Mouse (Mus musculus): ENCODE data around the gene Adtrp.

The Adtrp gene

GRCm38 (mm10) chr13:41847516-41848126 lies at the start of gene Adtrp:
TSS of gene Adtrp (minus strand) at chr13:41847684.
- peak; percentile 38 for DNase-seq (ENCODE audit: low spot score)

GRCm38 (mm10) chr13:41892016-41892415 lies 44.5 kb upstream of the Adtrp start:
- no peak for DNase-seq (ENCODE audit: low spot score)

GRCm38 (mm10) chr13:41890618-41891017 lies 43.1 kb upstream of the Adtrp start:
- no peak for DNase-seq (ENCODE audit: low spot score)

GRCm38 (mm10) chr13:41890111-41890600 lies 42.7 kb upstream of the Adtrp start:
- DNase-seq (ENCODE audit: low spot score): no peak

- DNase-seq (ENCODE audit: low spot score): no peak
These were observed 41.2 kb upstream of the Adtrp start for GRCm38 (mm10) chr13:41888644-41889043.

- DNase-seq (ENCODE audit: low spot score): no peak
These were observed 38.6 kb upstream of the Adtrp start for GRCm38 (mm10) chr13:41886120-41886519.

- no peak for DNase-seq (ENCODE audit: low spot score)
These were observed 36.3 kb upstream of the Adtrp start for GRCm38 (mm10) chr13:41883665-41884291.

- DNase-seq (ENCODE audit: low spot score): no peak
These were observed 33.7 kb upstream of the Adtrp start for GRCm38 (mm10) chr13:41881201-41881600.

- DNase-seq (ENCODE audit: low spot score): no peak
These were observed 33.0 kb upstream of the Adtrp start for GRCm38 (mm10) chr13:41880525-41880924.

GRCm38 (mm10) chr13:41872686-41873085 lies 25.2 kb upstream of the Adtrp start:
- DNase-seq (ENCODE audit: low spot score): no peak

GRCm38 (mm10) chr13:41872161-41872562 lies 24.7 kb upstream of the Adtrp start:
- no peak for DNase-seq (ENCODE audit: low spot score)

- no peak for DNase-seq (ENCODE audit: low spot score)
These were observed 20.0 kb upstream of the Adtrp start for GRCm38 (mm10) chr13:41867533-41867932.

- no peak for DNase-seq (ENCODE audit: low spot score)
These were observed 18.1 kb upstream of the Adtrp start for GRCm38 (mm10) chr13:41865575-41865974.

GRCm38 (mm10) chr13:41865071-41865470 lies 17.6 kb upstream of the Adtrp start:
- DNase-seq (ENCODE audit: low spot score): no peak

- DNase-seq (ENCODE audit: low spot score): no peak
These were observed 13.3 kb upstream of the Adtrp start for GRCm38 (mm10) chr13:41860603-41861405.

- no peak for DNase-seq (ENCODE audit: low spot score)
These were observed 8.0 kb upstream of the Adtrp start for GRCm38 (mm10) chr13:41855206-41856185.

- no peak for DNase-seq (ENCODE audit: low spot score)
These were observed 3.4 kb upstream of the Adtrp start for GRCm38 (mm10) chr13:41850727-41851378.

GRCm38 (mm10) chr13:41846516-41846915 lies 968 bp downstream of the Adtrp start:
- DNase-seq (ENCODE audit: low spot score): peak; percentile 25

GRCm38 (mm10) chr13:41845013-41845412 lies 2.5 kb downstream of the Adtrp start:
- DNase-seq (ENCODE audit: low spot score): no peak

- DNase-seq (ENCODE audit: low spot score): no peak
These were observed 3.4 kb downstream of the Adtrp start for GRCm38 (mm10) chr13:41844071-41844470.

GRCm38 (mm10) chr13:41833614-41834139 lies 13.8 kb downstream of the Adtrp start:
- no peak for DNase-seq (ENCODE audit: low spot score)

Measured in urinary bladder, postnatal 25 days (tissue).